Mouse (Mus musculus): Measurements from ENCODE around the gene Cpb1. TPM values are rescaled to one million over a fixed set of nuclear protein-coding genes. Genes with fewer than 3 reads are reported as not detected.

The Cpb1 gene
- polyA plus RNA-seq, 1 experiment from 2014 or later: 2.1 TPM

- H3K27ac ChIP-seq (ENCODE audit: low read length): no peak overlapping the region
- no peaks in the 10 kb centered on the region for H3K9me3 ChIP-seq (replicated peaks; ENCODE audit: control insufficient read depth, low read length)
- WGBS (ENCODE audit: insufficient replicate concordance): 36% methylated on average over 1 of the region's 1 CpGs
- H3K9ac ChIP-seq (ENCODE audit: low read depth, low read length): no peak overlapping the region
- no peaks in the 10 kb centered on the region for H3K27me3 ChIP-seq (ENCODE audit: control insufficient read depth, insufficient read depth, low read depth, low read length)
- no peak for ATAC-seq (ENCODE audit: low read depth)
- H3K4me1 ChIP-seq (ENCODE audit: control insufficient read depth, low read depth, low read length): no peaks in the 10 kb centered on the region
- no peak overlapping the region for H3K4me2 ChIP-seq (ENCODE audit: low read depth, low read length)
- no peaks in the 10 kb centered on the region for H3K36me3 ChIP-seq (ENCODE audit: control insufficient read depth, insufficient read depth)
- no peak overlapping the region for H3K4me3 ChIP-seq (ENCODE audit: low read depth, low read length)
These were observed 6.3 kb upstream of the Cpb1 start for GRCm38 (mm10) chr3:20281796-20282195.

GRCm38 (mm10) chr3:20254566-20255479 lies 20.7 kb downstream of the Cpb1 start:
- Histone ChIP-seq H3K4me2 (ENCODE audit: low read depth, low read length) (no peak overlapping the region), H3K4me3 (ENCODE audit: low read depth, low read length) (no peak overlapping the region), H3K9me3 (replicated peaks; ENCODE audit: control insufficient read depth, low read length) (no peaks in the 10 kb centered on the region), H3K9ac (ENCODE audit: low read depth, low read length) (no peak overlapping the region), H3K27me3 (ENCODE audit: control insufficient read depth, insufficient read depth, low read depth, low read length) (no peaks in the 10 kb centered on the region), H3K36me3 (ENCODE audit: control insufficient read depth, insufficient read depth) (no peaks in the 10 kb centered on the region), H3K27ac (ENCODE audit: low read length) (no peak overlapping the region), H3K4me1 (ENCODE audit: control insufficient read depth, low read depth, low read length) (no peaks in the 10 kb centered on the region)
- no peak for ATAC-seq (ENCODE audit: low read depth)
- WGBS (ENCODE audit: insufficient replicate concordance): 30% methylated on average over 9 of the region's 9 CpGs

GRCm38 (mm10) chr3:20243913-20244312 lies 31.6 kb downstream of the Cpb1 start:
- no peak overlapping the region for H3K4me3 ChIP-seq (ENCODE audit: low read depth, low read length)
- H3K36me3 ChIP-seq (ENCODE audit: control insufficient read depth, insufficient read depth): no peaks in the 10 kb centered on the region
- no peak overlapping the region for H3K9ac ChIP-seq (ENCODE audit: low read depth, low read length)
- H3K27me3 ChIP-seq (ENCODE audit: control insufficient read depth, insufficient read depth, low read depth, low read length): no peaks in the 10 kb centered on the region
- no peaks in the 10 kb centered on the region for H3K9me3 ChIP-seq (replicated peaks; ENCODE audit: control insufficient read depth, low read length)
- no peak overlapping the region for H3K27ac ChIP-seq (ENCODE audit: low read length)
- 6% methylated on average over 1 of the region's 1 CpGs for WGBS (ENCODE audit: insufficient replicate concordance)
- ATAC-seq (ENCODE audit: low read depth): no peak
- no peaks in the 10 kb centered on the region for H3K4me1 ChIP-seq (ENCODE audit: control insufficient read depth, low read depth, low read length)
- no peak overlapping the region for H3K4me2 ChIP-seq (ENCODE audit: low read depth, low read length)

GRCm38 (mm10) chr3:20242050-20242449 lies 33.5 kb downstream of the Cpb1 start, which contains the start of gene Cpa3:
Gene Cpa3, minus strand, starts transcription at chr3:20242181.
- Histone ChIP-seq H3K4me3 (ENCODE audit: low read depth, low read length) (no peak within 1 kb of the TSS), H3K4me1 (ENCODE audit: control insufficient read depth, low read depth, low read length) (no peaks in the 10 kb centered on the region), H3K27ac (ENCODE audit: low read length) (no peak within 1 kb of the TSS), H3K36me3 (ENCODE audit: control insufficient read depth, insufficient read depth) (no peaks in the 10 kb centered on the region), H3K9me3 (replicated peaks; ENCODE audit: control insufficient read depth, low read length) (no peaks in the 10 kb centered on the region), H3K27me3 (ENCODE audit: control insufficient read depth, insufficient read depth, low read depth, low read length) (no peaks in the 10 kb centered on the region), H3K9ac (ENCODE audit: low read depth, low read length) (no peak within 1 kb of the TSS), H3K4me2 (ENCODE audit: low read depth, low read length) (no peak within 1 kb of the TSS)
- 19% methylated on average over 3 of the region's 3 CpGs for WGBS (ENCODE audit: insufficient replicate concordance)
- ATAC-seq (ENCODE audit: low read depth): no peak

GRCm38 (mm10) chr3:20239741-20240140 lies 35.8 kb downstream of the Cpb1 start:
- H3K9ac ChIP-seq (ENCODE audit: low read depth, low read length): no peak overlapping the region
- ATAC-seq (ENCODE audit: low read depth): no peak
- no peak overlapping the region for H3K4me3 ChIP-seq (ENCODE audit: low read depth, low read length)
- no peaks in the 10 kb centered on the region for H3K9me3 ChIP-seq (replicated peaks; ENCODE audit: control insufficient read depth, low read length)
- H3K4me1 ChIP-seq (ENCODE audit: control insufficient read depth, low read depth, low read length): no peaks in the 10 kb centered on the region
- no peaks in the 10 kb centered on the region for H3K36me3 ChIP-seq (ENCODE audit: control insufficient read depth, insufficient read depth)
- no peaks in the 10 kb centered on the region for H3K27me3 ChIP-seq (ENCODE audit: control insufficient read depth, insufficient read depth, low read depth, low read length)
- WGBS (ENCODE audit: insufficient replicate concordance): 26% methylated on average over 3 of the region's 3 CpGs
- no peak overlapping the region for H3K27ac ChIP-seq (ENCODE audit: low read length)
- no peak overlapping the region for H3K4me2 ChIP-seq (ENCODE audit: low read depth, low read length)

- Histone ChIP-seq H3K27me3 (ENCODE audit: control insufficient read depth, insufficient read depth, low read depth, low read length) (no peaks in the 10 kb centered on the region), H3K4me2 (ENCODE audit: low read depth, low read length) (no peak overlapping the region), H3K4me3 (ENCODE audit: low read depth, low read length) (no peak overlapping the region), H3K9ac (ENCODE audit: low read depth, low read length) (no peak overlapping the region), H3K27ac (ENCODE audit: low read length) (no peak overlapping the region), H3K4me1 (ENCODE audit: control insufficient read depth, low read depth, low read length) (no peaks in the 10 kb centered on the region), H3K36me3 (ENCODE audit: control insufficient read depth, insufficient read depth) (no peaks in the 10 kb centered on the region), H3K9me3 (replicated peaks; ENCODE audit: control insufficient read depth, low read length) (no peaks in the 10 kb centered on the region)
- ATAC-seq (ENCODE audit: low read depth): no peak
- 44% methylated on average over 1 of the region's 1 CpGs for WGBS (ENCODE audit: insufficient replicate concordance)
These were observed 38.6 kb downstream of the Cpb1 start for GRCm38 (mm10) chr3:20236965-20237364.

GRCm38 (mm10) chr3:20229027-20229426 lies 46.5 kb downstream of the Cpb1 start:
- Histone ChIP-seq H3K36me3 (ENCODE audit: control insufficient read depth, insufficient read depth) (no peaks in the 10 kb centered on the region), H3K9ac (ENCODE audit: low read depth, low read length) (no peak overlapping the region), H3K27me3 (ENCODE audit: control insufficient read depth, insufficient read depth, low read depth, low read length) (no peaks in the 10 kb centered on the region), H3K9me3 (replicated peaks; ENCODE audit: control insufficient read depth, low read length) (no peaks in the 10 kb centered on the region), H3K27ac (ENCODE audit: low read length) (no peak overlapping the region), H3K4me3 (ENCODE audit: low read depth, low read length) (no peak overlapping the region), H3K4me1 (ENCODE audit: control insufficient read depth, low read depth, low read length) (no peaks in the 10 kb centered on the region), H3K4me2 (ENCODE audit: low read depth, low read length) (no peak overlapping the region)
- 32% methylated on average over 1 of the region's 1 CpGs for WGBS (ENCODE audit: insufficient replicate concordance)
- ATAC-seq (ENCODE audit: low read depth): no peak

GRCm38 (mm10) chr3:20225429-20225828 lies 50.1 kb downstream of the Cpb1 start:
- Histone ChIP-seq H3K36me3 (ENCODE audit: control insufficient read depth, insufficient read depth) (no peaks in the 10 kb centered on the region), H3K27ac (ENCODE audit: low read length) (no peak overlapping the region), H3K9me3 (replicated peaks; ENCODE audit: control insufficient read depth, low read length) (no peaks in the 10 kb centered on the region), H3K4me1 (ENCODE audit: control insufficient read depth, low read depth, low read length) (no peaks in the 10 kb centered on the region), H3K4me2 (ENCODE audit: low read depth, low read length) (no peak overlapping the region), H3K9ac (ENCODE audit: low read depth, low read length) (no peak overlapping the region), H3K4me3 (ENCODE audit: low read depth, low read length) (no peak overlapping the region), H3K27me3 (ENCODE audit: control insufficient read depth, insufficient read depth, low read depth, low read length) (no peaks in the 10 kb centered on the region)
- WGBS (ENCODE audit: insufficient replicate concordance): 50% methylated on average over 2 of the region's 2 CpGs
- no peak for ATAC-seq (ENCODE audit: low read depth)

GRCm38 (mm10) chr3:20222926-20223698 lies 52.4 kb downstream of the Cpb1 start:
- Histone ChIP-seq H3K9me3 (replicated peaks; ENCODE audit: control insufficient read depth, low read length) (no peaks in the 10 kb centered on the region), H3K4me2 (ENCODE audit: low read depth, low read length) (no peak overlapping the region), H3K4me1 (ENCODE audit: control insufficient read depth, low read depth, low read length) (no peaks in the 10 kb centered on the region), H3K27ac (ENCODE audit: low read length) (no peak overlapping the region), H3K36me3 (ENCODE audit: control insufficient read depth, insufficient read depth) (no peaks in the 10 kb centered on the region), H3K27me3 (ENCODE audit: control insufficient read depth, insufficient read depth, low read depth, low read length) (no peaks in the 10 kb centered on the region), H3K4me3 (ENCODE audit: low read depth, low read length) (no peak overlapping the region), H3K9ac (ENCODE audit: low read depth, low read length) (no peak overlapping the region)
- 43% methylated on average over 9 of the region's 9 CpGs for WGBS (ENCODE audit: insufficient replicate concordance)
- ATAC-seq (ENCODE audit: low read depth): no peak

All from liver, embryonic 16.5 days (tissue).